Mouse (Mus musculus) MEL (cell line): ENCODE measurements at regions not wholly inside any gene's neighbourhood (a gene's known extent, or its start where the extent isn't known, plus 50 kb on each side); places are given as distances from the start of the nearest gene placed in this dataset.

Experiments used
- DNase-seq: peaks from one replicate; pipeline ENCODE4 v3.0.0; 2011; ENCODE audit warnings: low read depth, low spot score
- H3K27ac ChIP-seq: 2 replicates; pipeline ENCODE4 v1.5.1; 2012; ENCODE audit warnings: low read depth, mild to moderate bottlenecking, control low read depth, low read length, moderate library complexity; ENCODE audit not compliant: control insufficient read depth
- H3K27me3 ChIP-seq, 2 experiments: fragments of 150-350 bp in 1 of 2; sonication (generic) in 1 of 2; 2 replicates each; pipeline ENCODE4 v1.6.1; 2012; ENCODE audit warnings: low read length in 2 of 2, mild to moderate bottlenecking in 2 of 2, improper control_type of control experiment in 1 of 2, moderate library complexity in 1 of 2; ENCODE audit not compliant: insufficient read depth in 2 of 2, control insufficient read depth in 1 of 2
- H3K36me3 ChIP-seq, 2 experiments: 2 replicates each; pipeline ENCODE4 v1.6.1; 2012 to 2014; ENCODE audit warnings: low read length in 2 of 2, improper control_type of control experiment in 1 of 2, inconsistent platforms in 1 of 2, mild to moderate bottlenecking in 1 of 2; ENCODE audit not compliant: insufficient read depth in 2 of 2, control insufficient read depth in 1 of 2
- H3K4me1 ChIP-seq, 2 experiments: fragments of 150-350 bp in 1 of 2; sonication (generic) in 1 of 2; 2 replicates each; pipeline ENCODE4 v1.6.1; 2012; ENCODE audit warnings: low read length in 2 of 2, improper control_type of control experiment in 1 of 2, mild to moderate bottlenecking in 1 of 2; ENCODE audit not compliant: insufficient read depth in 2 of 2, control insufficient read depth in 1 of 2
- H3K4me3 ChIP-seq, 2 experiments: fragments of 150-350 bp in 1 of 2; sonication (generic) in 1 of 2; 2 replicates each; pipeline ENCODE4 v1.5.1; 2012; ENCODE audit warnings: low read depth in 2 of 2, low read length in 2 of 2, mild to moderate bottlenecking in 2 of 2, moderate library complexity in 2 of 2, control low read depth in 1 of 2, improper control_type of control experiment in 1 of 2; ENCODE audit not compliant: control insufficient read depth in 1 of 2, insufficient read depth in 1 of 2
- H3K79me2 ChIP-seq: 2 replicates; pipeline ENCODE4 v1.6.1; 2012; ENCODE audit warnings: mild to moderate bottlenecking, low read length, moderate library complexity; ENCODE audit not compliant: control insufficient read depth, poor library complexity, insufficient read depth
- H3K9ac ChIP-seq: 2 replicates; pipeline ENCODE4 v1.6.1; 2012; ENCODE audit warnings: low read depth, mild to moderate bottlenecking, control low read depth, low read length, moderate library complexity; ENCODE audit not compliant: control insufficient read depth, poor library complexity, severe bottlenecking
- H3K9me3 ChIP-seq: fragments of 150-350 bp; sonication (generic); replicated peaks from 2 replicates; pipeline ENCODE4 v1.6.1; 2012; ENCODE audit warnings: mild to moderate bottlenecking, low read length, improper control_type of control experiment, moderate library complexity; ENCODE audit not compliant: insufficient read depth
- CHD1 ChIP-seq: IDR thresholded peaks from 2 replicates; pipeline ENCODE4 v1.6.1; 2012; ENCODE audit warnings: low read depth, mild to moderate bottlenecking, inconsistent platforms, low read length, improper control_type of control experiment
- CHD2 ChIP-seq: IDR thresholded peaks from 2 replicates; pipeline ENCODE4 v1.6.1; 2011; ENCODE audit warnings: low read length, improper control_type of control experiment
- CTCF ChIP-seq, 3 experiments: IDR thresholded peaks in 2 of 3; conservative IDR thresholded peaks in 1 of 3; 2 replicates each; pipeline ENCODE4 v1.5.1; 2011 to 2012; ENCODE audit warnings: low read length in 3 of 3, low read depth in 2 of 3, mild to moderate bottlenecking in 2 of 3, improper control_type of control experiment in 1 of 3, inconsistent platforms in 1 of 3, mixed read lengths in 1 of 3, moderate library complexity in 1 of 3; ENCODE audit not compliant: control insufficient read depth in 1 of 3, insufficient read depth in 1 of 3, poor library complexity in 1 of 3, severe bottlenecking in 1 of 3
- EP300 ChIP-seq, 2 experiments: IDR thresholded peaks; 2 replicates each; pipeline ENCODE4 v1.6.1; 2011; ENCODE audit warnings: improper control_type of control experiment in 2 of 2, low read length in 2 of 2, low read depth in 1 of 2, mild to moderate bottlenecking in 1 of 2
- ETS1 ChIP-seq: IDR thresholded peaks from 2 replicates; pipeline ENCODE4 v1.6.1; 2012; ENCODE audit warnings: low read depth, mild to moderate bottlenecking, inconsistent platforms, low read length, improper control_type of control experiment, moderate library complexity
- GABPA ChIP-seq: IDR thresholded peaks from 2 replicates; pipeline ENCODE4 v1.6.1; 2012; ENCODE audit warnings: low read depth, mild to moderate bottlenecking, inconsistent platforms, low read length, improper control_type of control experiment, moderate library complexity
- MEF2A ChIP-seq: IDR thresholded peaks from 2 replicates; pipeline ENCODE4 v1.6.1; 2014; ENCODE audit warnings: low read depth, mild to moderate bottlenecking, inconsistent platforms, low read length, improper control_type of control experiment; ENCODE audit not compliant: poor library complexity, insufficient replicate concordance, severe bottlenecking; ENCODE audit errors: extremely low read depth
- MXI1 ChIP-seq: IDR thresholded peaks from 2 replicates; pipeline ENCODE4 v1.6.1; 2011; ENCODE audit warnings: mild to moderate bottlenecking, low read depth, low read length, improper control_type of control experiment
- MYB ChIP-seq: IDR thresholded peaks from 2 replicates; pipeline ENCODE4 v1.6.1; 2011; ENCODE audit warnings: mild to moderate bottlenecking, low read depth, low read length, improper control_type of control experiment
- MYC ChIP-seq: IDR thresholded peaks from 2 replicates; pipeline ENCODE4 v1.6.1; 2011; ENCODE audit warnings: low read depth, mild to moderate bottlenecking, low read length, improper control_type of control experiment, moderate library complexity
- NELFE ChIP-seq: IDR thresholded peaks from 2 replicates; pipeline ENCODE4 v1.6.1; 2011; ENCODE audit warnings: low read depth, low read length, improper control_type of control experiment
- NRF1 ChIP-seq: IDR thresholded peaks from 2 replicates; pipeline ENCODE4 v1.6.1; 2014; ENCODE audit warnings: low read depth, mild to moderate bottlenecking, inconsistent platforms, low read length, improper control_type of control experiment, moderate library complexity; ENCODE audit not compliant: poor library complexity, insufficient read depth, severe bottlenecking
- POLR2A ChIP-seq, 2 experiments: IDR thresholded peaks; 2 replicates each; pipeline ENCODE4 v1.6.1; 2011 to 2012; ENCODE audit warnings: low read length in 2 of 2, mild to moderate bottlenecking in 2 of 2, control low read depth in 1 of 2, improper control_type of control experiment in 1 of 2, low read depth in 1 of 2, moderate library complexity in 1 of 2; ENCODE audit not compliant: control insufficient read depth in 1 of 2, insufficient read depth in 1 of 2, poor library complexity in 1 of 2
- POLR2AphosphoS2 ChIP-seq: IDR thresholded peaks from 2 replicates; pipeline ENCODE4 v1.6.1; 2011; ENCODE audit warnings: low read length, improper control_type of control experiment
- RAD21 ChIP-seq: IDR thresholded peaks from 2 replicates; pipeline ENCODE4 v1.6.1; 2011; ENCODE audit warnings: mild to moderate bottlenecking, low read depth, low read length, improper control_type of control experiment
- RCOR1 ChIP-seq: IDR thresholded peaks from 2 replicates; pipeline ENCODE4 v1.6.1; 2012; ENCODE audit warnings: low read depth, mild to moderate bottlenecking, inconsistent platforms, low read length, improper control_type of control experiment
- SMC3 ChIP-seq: IDR thresholded peaks from 2 replicates; pipeline ENCODE4 v1.6.1; 2011; ENCODE audit warnings: low read depth, low read length, improper control_type of control experiment
- TAL1 ChIP-seq: IDR thresholded peaks from 2 replicates; pipeline ENCODE4 v1.6.1; 2012; ENCODE audit warnings: mild to moderate bottlenecking, inconsistent platforms, low read length, moderate library complexity, mixed read lengths
- TBP ChIP-seq: IDR thresholded peaks from 2 replicates; pipeline ENCODE4 v1.8.0; 2011; ENCODE audit warnings: low read depth, low read length, improper control_type of control experiment
- UBTF ChIP-seq: IDR thresholded peaks from 2 replicates; pipeline ENCODE4 v1.6.1; 2012; ENCODE audit warnings: low read depth, mild to moderate bottlenecking, inconsistent platforms, low read length, improper control_type of control experiment, moderate library complexity, borderline replicate concordance; ENCODE audit not compliant: insufficient read depth
- USF2 ChIP-seq, 2 experiments: IDR thresholded peaks; 2 replicates each; pipeline ENCODE4 v1.6.1; 2011 to 2012; ENCODE audit warnings: improper control_type of control experiment in 2 of 2, low read length in 2 of 2, borderline replicate concordance in 1 of 2, inconsistent platforms in 1 of 2, low read depth in 1 of 2, mild to moderate bottlenecking in 1 of 2; ENCODE audit not compliant: insufficient read depth in 1 of 2
- ZKSCAN1 ChIP-seq: IDR thresholded peaks from 2 replicates; pipeline ENCODE4 v1.6.1; 2012; ENCODE audit warnings: low read depth, mild to moderate bottlenecking, inconsistent platforms, low read length, improper control_type of control experiment, moderate library complexity
- ZMIZ1 ChIP-seq: IDR thresholded peaks from 2 replicates; pipeline ENCODE4 v1.6.1; 2012; ENCODE audit warnings: low read depth, mild to moderate bottlenecking, inconsistent platforms, low read length, improper control_type of control experiment, moderate library complexity
- ZNF384 ChIP-seq: IDR thresholded peaks from 2 replicates; pipeline ENCODE4 v1.6.1; 2012; ENCODE audit warnings: low read depth, mild to moderate bottlenecking, inconsistent platforms, low read length, improper control_type of control experiment

GRCm38 (mm10) chr12:99087286-99087685 lies 166.9 kb downstream of the Ttc8 start:
- no peak overlapping the region for H3K27ac ChIP-seq
- no peak overlapping the region for H3K9ac ChIP-seq
- H3K79me2 ChIP-seq = no peaks in the 10 kb centered on the region
- TF ChIP-seq CTCF (IDR thresholded peaks at IDR 0.05 in 2 of 3, conservative IDR thresholded peaks at IDR 0.05 in 1 of 3; ENCODE audit: control insufficient read depth in 1 of 3, insufficient read depth in 1 of 3, low read depth in 2 of 3, low read length in 3 of 3, poor library complexity in 1 of 3, severe bottlenecking in 1 of 3) (no peak), POLR2A (IDR thresholded peaks at IDR 0.05; ENCODE audit: control insufficient read depth in 1 of 2, insufficient read depth in 1 of 2, low read depth in 1 of 2, low read length in 2 of 2, poor library complexity in 1 of 2) (no peak), ZMIZ1 (no peak), GABPA (no peak), ZNF384 (no peak), ETS1 (no peak), NRF1 (no peak), MXI1 (no peak), MYC (no peak), RAD21 (no peak), MEF2A (no peak), CHD2 (no peak), SMC3 (no peak), RCOR1 (no peak), TBP (no peak), TAL1 (no peak), USF2 (IDR thresholded peaks at IDR 0.05; ENCODE audit: borderline replicate concordance in 1 of 2, insufficient read depth in 1 of 2, low read depth in 1 of 2, low read length in 2 of 2) (no peak), ZKSCAN1 (no peak), UBTF (no peak), MYB (no peak)
- no peaks in the 10 kb centered on the region for H3K4me1 ChIP-seq
- peaks cover 0 to 2% of the 10 kb centered on the region in 2 experiments; a peak in 1 of 4 replicates for H3K27me3 ChIP-seq
- no peak for DNase-seq
- H3K36me3 ChIP-seq = no peaks in the 10 kb centered on the region
- no peaks in the 10 kb centered on the region for H3K9me3 ChIP-seq
- H3K4me3 ChIP-seq = no peak overlapping the region

GRCm38 (mm10) chr12:99091770-99092169 lies 171.4 kb downstream of the Ttc8 start:
- no peak overlapping the region for H3K4me3 ChIP-seq
- no peak for TF ChIP-seq TBP
- TF ChIP-seq POLR2AphosphoS2 = no peak
- no peak for TF ChIP-seq ZNF384
- TF ChIP-seq CHD1 = no peak
- no peak for TF ChIP-seq USF2 (IDR thresholded peaks at IDR 0.05; ENCODE audit: borderline replicate concordance in 1 of 2, insufficient read depth in 1 of 2, low read depth in 1 of 2, low read length in 2 of 2)
- TF ChIP-seq SMC3 = no peak
- TF ChIP-seq EP300 (IDR thresholded peaks at IDR 0.05; ENCODE audit: low read depth in 1 of 2, low read length in 2 of 2) = no peak
- TF ChIP-seq NELFE = no peak
- DNase-seq = no peak
- H3K36me3 ChIP-seq = no peaks in the 10 kb centered on the region
- peaks cover 0 to 2% of the 10 kb centered on the region in 2 experiments; a peak in 1 of 4 replicates for H3K27me3 ChIP-seq
- no peak overlapping the region for H3K27ac ChIP-seq
- H3K9me3 ChIP-seq = no peaks in the 10 kb centered on the region
- no peak overlapping the region for H3K9ac ChIP-seq
- no peaks in the 10 kb centered on the region for H3K4me1 ChIP-seq
- H3K79me2 ChIP-seq = no peaks in the 10 kb centered on the region
